Mouse (Mus musculus): Measurements from ENCODE around the gene Atxn2l. TPM values are rescaled to one million over a fixed set of nuclear protein-coding genes. Genes with fewer than 3 reads are reported as not detected.

Atxn2l gene
- total RNA-seq (2014; fragmentation: Nextera tagmentation) (301 and 400 TPM in 2 replicates), total RNA-seq (2017) (27.8 and 32.0 TPM in 2 replicates), polyA plus RNA-seq (2012) (843 and 964 TPM in 2 replicates)

DNA sequence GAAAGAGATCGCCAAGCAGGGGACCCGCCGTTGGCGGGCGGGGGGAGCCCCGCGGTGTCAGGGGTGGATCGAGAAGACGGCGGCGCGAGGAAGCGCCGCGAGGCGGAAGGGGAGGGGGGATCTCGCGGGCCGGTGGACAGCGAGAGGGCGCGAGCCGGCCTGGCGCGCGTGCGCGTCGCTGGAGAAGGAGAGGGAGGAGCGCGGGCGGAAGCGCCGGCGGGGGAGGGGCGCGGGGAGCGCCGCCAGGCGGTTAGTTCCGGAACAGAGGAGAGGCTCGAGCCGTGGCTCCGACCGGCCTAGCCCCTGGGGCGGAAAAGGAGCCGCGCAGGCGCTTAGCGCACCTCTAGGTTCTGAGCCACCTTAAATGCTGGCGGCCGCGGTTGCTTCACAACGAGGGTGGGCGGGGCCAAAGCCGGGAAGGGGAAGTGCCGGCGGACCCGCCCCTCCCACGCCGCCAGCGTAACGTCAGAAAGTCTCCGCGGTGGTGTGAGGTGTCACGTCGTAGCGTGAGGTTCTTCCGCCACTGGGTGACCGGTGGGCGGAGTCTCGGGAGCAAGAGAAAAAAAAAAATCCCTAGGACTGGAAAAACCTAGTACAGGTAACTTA, at the start of gene Atxn2l:
Gene Atxn2l, minus strand, starts transcription at position 165 of the 606 bp plus-strand sequence.
- Histone ChIP-seq H3K4me3 (ENCODE audit: low read depth, low read length) (peak within 1 kb of the TSS; percentile 97), H3K9me3 (replicated peaks) (no peaks in the 10 kb centered on the region), H3K4me1 (ENCODE audit: insufficient read depth, low read depth, low read length) (peaks cover 35% of the 10 kb centered on the region), H3K27me3 (ENCODE audit: insufficient read depth, low read length) (no peaks in the 10 kb centered on the region), H3K36me3 (replicated peaks) (peaks cover 29% of the 10 kb centered on the region)
- TF ChIP-seq GATA1 (IDR thresholded peaks at IDR 0.05; ENCODE audit: borderline replicate concordance, low read length), result no peak
- no peak for TF ChIP-seq POLR2AphosphoS5 (IDR thresholded peaks at IDR 0.05; ENCODE audit: insufficient replicate concordance, low read depth, low read length)
- no peak for TF ChIP-seq GATA2 (IDR thresholded peaks at IDR 0.05; ENCODE audit: borderline replicate concordance, low read depth, low read length)
- no peak for TF ChIP-seq TAL1 (conservative IDR thresholded peaks at IDR 0.05; ENCODE audit: low read depth, low read length)
- 0 out of 2 replicates have a peak, but pooled peaks have one; percentile 18 for TF ChIP-seq CTCF (IDR thresholded peaks at IDR 0.05; ENCODE audit: low read depth, low read length)
- peak; percentile 88 for DNase-seq (ENCODE audit: low spot score)
- ATAC-seq (ENCODE audit: extremely low read depth, insufficient number of reproducible peaks, low FRiP score, poor library complexity, severe bottlenecking), result peak; percentile 59

DNA sequence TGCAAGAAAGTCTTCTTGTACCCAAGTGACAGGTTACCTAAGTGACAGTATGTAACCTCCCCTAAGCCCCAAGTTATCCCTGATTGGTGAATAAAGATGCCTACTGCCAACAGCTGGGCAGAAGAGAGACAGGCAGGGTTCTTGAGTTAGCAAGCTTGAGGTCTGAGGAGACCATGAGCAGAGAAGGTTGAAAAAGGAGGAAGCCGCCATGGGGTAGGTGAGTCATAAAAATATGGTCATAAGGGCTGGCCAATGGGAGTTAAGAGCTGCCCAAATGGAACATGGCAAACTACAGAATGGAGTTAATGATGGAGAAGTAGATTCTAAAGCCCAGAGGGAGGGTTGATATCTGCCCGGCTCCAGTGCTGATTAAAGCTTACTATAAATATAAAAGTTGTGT, 42.4 kb upstream of the Atxn2l start:
- Histone ChIP-seq H3K27me3 (ENCODE audit: insufficient read depth, low read length) (no peaks in the 10 kb centered on the region), H3K36me3 (replicated peaks) (peaks cover 75% of the 10 kb centered on the region)
- ATAC-seq (ENCODE audit: extremely low read depth, insufficient number of reproducible peaks, low FRiP score, poor library complexity, severe bottlenecking), result no peak

DNA sequence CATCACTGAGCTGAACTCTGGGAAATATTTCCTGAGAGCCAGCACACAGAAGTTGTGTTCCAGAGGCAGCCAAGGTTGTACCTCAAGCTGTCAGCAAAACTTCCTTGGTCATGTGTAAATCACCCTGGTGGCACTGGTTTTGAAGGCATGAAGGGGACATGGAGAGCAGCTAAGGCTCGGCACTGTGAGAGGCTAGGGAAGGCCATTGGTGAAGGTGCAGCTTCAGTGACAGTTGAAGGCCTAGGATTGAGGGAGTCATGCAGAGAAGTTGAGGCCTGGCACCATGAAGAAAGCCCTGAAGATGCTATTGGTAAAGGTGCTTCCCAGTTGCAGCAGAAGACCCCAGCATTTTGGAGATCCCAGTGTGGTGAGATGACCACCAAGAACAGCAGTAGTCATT, 38.4 kb upstream of the Atxn2l start:
- peaks cover 36% of the 10 kb centered on the region for H3K36me3 ChIP-seq (replicated peaks)
- no peak overlapping the region for H3K4me3 ChIP-seq (ENCODE audit: low read depth, low read length)
- TF ChIP-seq GATA1 (IDR thresholded peaks at IDR 0.05; ENCODE audit: borderline replicate concordance, low read length) (no peak), TAL1 (conservative IDR thresholded peaks at IDR 0.05; ENCODE audit: low read depth, low read length) (no peak), CTCF (IDR thresholded peaks at IDR 0.05; ENCODE audit: low read depth, low read length) (no peak), GATA2 (IDR thresholded peaks at IDR 0.05; ENCODE audit: borderline replicate concordance, low read depth, low read length) (no peak), POLR2AphosphoS5 (IDR thresholded peaks at IDR 0.05; ENCODE audit: insufficient replicate concordance, low read depth, low read length) (no peak)
- ATAC-seq (ENCODE audit: extremely low read depth, insufficient number of reproducible peaks, low FRiP score, poor library complexity, severe bottlenecking) (no peak), DNase-seq (ENCODE audit: low spot score) (no peak)
- H3K4me1 ChIP-seq (ENCODE audit: insufficient read depth, low read depth, low read length), result 0 out of 2 replicates have a peak, but pooled peaks cover 3% of the 10 kb centered on the region
- no peaks in the 10 kb centered on the region for H3K9me3 ChIP-seq (replicated peaks)
- peaks cover 15% of the 10 kb centered on the region for H3K27me3 ChIP-seq (ENCODE audit: insufficient read depth, low read length)

More for the DNA sequence above, 42.4 kb upstream of the Atxn2l start:
- Histone ChIP-seq H3K4me3 (ENCODE audit: low read depth, low read length) (no peak overlapping the region), H3K4me1 (ENCODE audit: insufficient read depth, low read depth, low read length) (no peaks in the 10 kb centered on the region), H3K9me3 (replicated peaks) (no peaks in the 10 kb centered on the region)
- DNase-seq (ENCODE audit: low spot score), result no peak
- TF ChIP-seq POLR2AphosphoS5 (IDR thresholded peaks at IDR 0.05; ENCODE audit: insufficient replicate concordance, low read depth, low read length) (no peak), GATA1 (IDR thresholded peaks at IDR 0.05; ENCODE audit: borderline replicate concordance, low read length) (no peak), CTCF (IDR thresholded peaks at IDR 0.05; ENCODE audit: low read depth, low read length) (no peak), TAL1 (conservative IDR thresholded peaks at IDR 0.05; ENCODE audit: low read depth, low read length) (no peak), GATA2 (IDR thresholded peaks at IDR 0.05; ENCODE audit: borderline replicate concordance, low read depth, low read length) (no peak)

- ATAC-seq (ENCODE audit: extremely low read depth, insufficient number of reproducible peaks, low FRiP score, poor library complexity, severe bottlenecking), result no peak
Observed at GRCm38 (mm10) chr7:126537820-126538585, 34.8 kb upstream of the Atxn2l start.

GRCm38 (mm10) chr7:126536466-126536865, 33.2 kb upstream of the Atxn2l start:
- no peak for TF ChIP-seq CTCF (IDR thresholded peaks at IDR 0.05; ENCODE audit: low read depth, low read length)
- TF ChIP-seq GATA2 (IDR thresholded peaks at IDR 0.05; ENCODE audit: borderline replicate concordance, low read depth, low read length), result no peak
- TF ChIP-seq POLR2AphosphoS5 (IDR thresholded peaks at IDR 0.05; ENCODE audit: insufficient replicate concordance, low read depth, low read length), result no peak
- no peak for TF ChIP-seq GATA1 (IDR thresholded peaks at IDR 0.05; ENCODE audit: borderline replicate concordance, low read length)
- TF ChIP-seq TAL1 (conservative IDR thresholded peaks at IDR 0.05; ENCODE audit: low read depth, low read length), result no peak
- peaks cover 23% of the 10 kb centered on the region for H3K27me3 ChIP-seq (ENCODE audit: insufficient read depth, low read length)
- no peak for DNase-seq (ENCODE audit: low spot score)
- H3K9me3 ChIP-seq (replicated peaks), result no peaks in the 10 kb centered on the region
- no peak overlapping the region for H3K4me3 ChIP-seq (ENCODE audit: low read depth, low read length)
- H3K4me1 ChIP-seq (ENCODE audit: insufficient read depth, low read depth, low read length), result 0 out of 2 replicates have a peak, but pooled peaks cover 3% of the 10 kb centered on the region
- ATAC-seq (ENCODE audit: extremely low read depth, insufficient number of reproducible peaks, low FRiP score, poor library complexity, severe bottlenecking), result no peak
- H3K36me3 ChIP-seq (replicated peaks), result no peaks in the 10 kb centered on the region

More at GRCm38 (mm10) chr7:126537820-126538585, 34.8 kb upstream of the Atxn2l start:
- DNase-seq (ENCODE audit: low spot score), result no peak
- TF ChIP-seq CTCF (IDR thresholded peaks at IDR 0.05; ENCODE audit: low read depth, low read length) (peak; percentile 68), GATA2 (IDR thresholded peaks at IDR 0.05; ENCODE audit: borderline replicate concordance, low read depth, low read length) (no peak)
- Histone ChIP-seq H3K27me3 (ENCODE audit: insufficient read depth, low read length) (peaks cover 23% of the 10 kb centered on the region), H3K9me3 (replicated peaks) (no peaks in the 10 kb centered on the region), H3K4me1 (ENCODE audit: insufficient read depth, low read depth, low read length) (0 out of 2 replicates have a peak, but pooled peaks cover 3% of the 10 kb centered on the region), H3K4me3 (ENCODE audit: low read depth, low read length) (no peak overlapping the region), H3K36me3 (replicated peaks) (peaks cover 2% of the 10 kb centered on the region)

- TF ChIP-seq GATA2 (IDR thresholded peaks at IDR 0.05; ENCODE audit: borderline replicate concordance, low read depth, low read length) (no peak), POLR2AphosphoS5 (IDR thresholded peaks at IDR 0.05; ENCODE audit: insufficient replicate concordance, low read depth, low read length) (no peak), TAL1 (conservative IDR thresholded peaks at IDR 0.05; ENCODE audit: low read depth, low read length) (no peak), CTCF (IDR thresholded peaks at IDR 0.05; ENCODE audit: low read depth, low read length) (no peak), GATA1 (IDR thresholded peaks at IDR 0.05; ENCODE audit: borderline replicate concordance, low read length) (no peak)
- Histone ChIP-seq H3K9me3 (replicated peaks) (no peaks in the 10 kb centered on the region), H3K4me3 (ENCODE audit: low read depth, low read length) (no peak overlapping the region), H3K27me3 (ENCODE audit: insufficient read depth, low read length) (peaks cover 23% of the 10 kb centered on the region), H3K4me1 (ENCODE audit: insufficient read depth, low read depth, low read length) (0 out of 2 replicates have a peak, but pooled peaks cover 3% of the 10 kb centered on the region), H3K36me3 (replicated peaks) (no peaks in the 10 kb centered on the region)
- ATAC-seq (ENCODE audit: extremely low read depth, insufficient number of reproducible peaks, low FRiP score, poor library complexity, severe bottlenecking) (no peak), DNase-seq (ENCODE audit: low spot score) (no peak)
Observed at GRCm38 (mm10) chr7:126535766-126536165, 32.5 kb upstream of the Atxn2l start.
